Mouse (Mus musculus): ENCODE data around the gene Mcm9.

The Mcm9 gene

DNA sequence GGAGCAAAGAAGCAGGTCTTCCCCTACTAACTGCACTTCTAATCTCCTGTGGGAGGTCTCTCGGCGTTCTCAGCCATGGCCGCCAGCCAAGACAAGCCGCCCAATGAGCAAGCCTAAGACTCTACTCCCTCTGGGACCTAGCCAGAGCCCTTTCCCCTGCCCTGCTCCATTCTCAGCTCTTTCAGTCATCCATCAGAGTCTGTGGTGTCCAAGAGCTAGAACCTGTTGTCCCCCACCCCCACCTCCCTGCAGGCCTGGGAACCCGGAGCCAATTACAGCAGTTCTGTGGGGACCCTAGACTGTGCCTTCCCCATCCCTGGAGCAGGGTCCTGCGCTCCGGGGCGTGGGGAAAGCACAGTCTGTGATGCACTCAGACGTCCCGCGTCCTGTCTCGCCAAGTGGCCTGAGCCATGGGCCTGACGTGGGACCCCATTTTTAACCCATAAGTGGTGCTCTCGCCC is 49.6 kb downstream of the Mcm9 start:
- in situ Hi-C loops (cut with MseI, MboI), result no loop called here

DNA sequence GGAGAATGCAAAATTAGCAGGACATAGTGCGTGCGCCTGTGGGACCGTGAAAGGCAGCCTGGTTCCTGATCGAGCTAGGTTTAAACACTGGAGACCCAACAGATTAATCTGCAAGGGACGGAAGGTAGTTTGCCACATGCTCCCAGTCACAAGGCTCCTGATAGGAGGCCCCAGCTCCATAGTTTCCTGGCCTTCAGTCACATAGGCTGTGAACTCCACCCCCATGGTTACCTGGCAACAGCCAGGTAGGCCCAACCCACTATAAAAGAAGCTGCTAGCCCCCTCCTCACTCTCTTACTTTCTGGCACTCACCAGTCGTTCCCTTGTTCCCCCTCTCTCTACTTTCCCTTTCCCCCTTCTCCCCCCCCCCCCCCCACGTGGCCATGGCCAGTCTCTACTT is 50.1 kb downstream of the Mcm9 start:
- in situ Hi-C loops (cut with MseI, MboI), result no loop called here

DNA sequence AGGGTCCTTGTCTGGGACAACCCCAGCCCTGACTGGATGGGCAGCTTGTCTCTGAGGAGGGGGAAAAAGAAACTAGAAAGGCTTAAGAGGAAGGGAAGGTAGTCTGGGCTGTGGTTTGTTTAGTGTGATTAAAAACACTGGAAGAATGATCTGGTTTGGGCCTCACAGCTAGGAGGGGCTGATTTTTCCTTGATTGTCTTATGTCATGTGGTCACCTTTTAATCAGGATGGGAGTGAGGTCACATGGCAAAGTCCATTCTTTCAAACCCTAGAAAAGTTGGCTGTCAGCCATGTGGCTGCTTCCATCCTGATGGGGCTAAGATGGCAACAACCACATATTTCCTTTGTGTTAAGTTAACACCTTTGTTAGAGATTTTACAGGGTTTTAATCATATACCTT is 61.7 kb downstream of the Mcm9 start:
- in situ Hi-C loops (cut with MseI, MboI), result no loop called here

DNA sequence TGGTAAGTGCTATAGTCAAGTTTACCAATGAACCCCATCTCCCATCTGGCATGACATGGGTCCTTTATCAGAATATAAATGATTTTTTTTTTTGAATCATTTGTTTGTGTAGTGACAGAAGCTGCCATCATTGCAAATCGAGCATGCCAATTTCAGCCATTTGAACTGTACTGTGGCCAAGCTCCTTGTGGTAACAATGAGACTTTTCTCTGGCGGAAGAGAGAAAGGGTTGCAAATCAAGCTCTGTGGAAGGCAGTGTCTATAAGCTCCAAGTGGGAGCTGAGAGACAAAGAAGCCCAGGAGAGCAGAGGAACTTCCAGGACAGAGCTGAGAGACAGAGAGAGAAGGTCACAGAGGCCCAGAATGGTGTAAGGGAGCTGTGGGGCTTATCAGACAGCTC is 64.7 kb downstream of the Mcm9 start:
- in situ Hi-C loops (cut with MseI, MboI), result no loop called here

DNA sequence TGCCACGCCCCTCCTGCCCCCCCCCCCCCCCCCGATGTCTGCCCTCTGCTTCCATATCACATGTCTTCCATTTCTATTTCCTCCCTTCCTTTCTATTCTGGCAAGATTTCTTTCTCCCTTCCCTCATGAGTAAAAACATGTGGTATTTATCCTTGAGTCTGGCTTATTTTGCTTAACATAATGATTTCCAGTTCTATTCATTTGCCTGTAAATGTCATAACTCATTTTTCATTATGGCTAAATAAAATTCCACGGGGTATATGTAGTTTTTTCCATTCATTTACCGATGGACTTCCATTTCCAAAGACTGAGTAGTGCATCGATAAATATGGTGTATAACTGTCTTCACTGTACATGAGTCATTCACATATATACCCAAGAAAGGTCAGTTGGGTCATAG is 68.2 kb downstream of the Mcm9 start:
- in situ Hi-C loops (cut with MseI, MboI), result no loop called here

DNA sequence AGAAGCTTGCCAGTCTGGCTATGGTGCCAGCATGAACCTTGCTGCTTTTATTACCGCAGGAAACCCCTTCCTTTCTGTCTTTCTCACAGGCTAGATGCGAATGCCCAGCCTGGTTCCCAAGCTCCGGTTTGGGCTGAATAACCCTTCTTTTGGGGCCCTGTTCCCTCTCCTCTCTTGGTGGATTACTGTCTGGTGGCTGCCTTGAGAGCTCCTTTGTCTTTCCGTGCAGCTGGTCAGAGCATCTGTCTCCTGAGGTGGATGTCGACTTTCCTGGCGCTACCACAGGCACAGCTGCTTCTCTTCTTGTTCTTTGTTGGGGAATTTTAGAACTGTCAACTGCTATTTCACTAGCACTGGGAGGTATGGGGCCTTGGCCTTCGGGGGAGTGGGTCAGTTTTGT is 92.6 kb downstream of the Mcm9 start:
- in situ Hi-C loops (cut with MseI, MboI), result loop anchor here in 1 of 2 experiments (25.0 kb wide), 1 partner anchor 425 kb away; no protein-coding TSS in a partner anchor

DNA sequence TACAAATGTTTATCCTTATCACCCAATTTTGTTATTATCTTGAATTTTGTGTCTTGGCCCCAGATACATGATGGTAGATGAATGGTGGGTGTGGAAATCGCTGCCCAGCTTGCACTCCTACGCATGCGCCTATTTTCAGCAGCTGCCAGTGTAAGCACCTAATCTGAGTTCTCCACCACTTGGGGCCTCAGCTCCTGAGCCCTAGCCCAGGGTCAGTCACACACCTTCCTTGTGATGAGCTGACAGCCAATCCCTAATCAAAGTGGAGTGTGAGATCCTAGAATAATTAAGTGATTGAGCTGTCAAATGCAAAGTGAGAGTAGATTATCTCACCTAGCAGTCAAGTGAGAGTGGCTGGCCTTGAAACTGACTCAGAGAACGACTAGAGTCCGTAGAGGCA is 97.9 kb downstream of the Mcm9 start:
- in situ Hi-C loops (cut with MseI, MboI), result loop anchor here in 1 of 2 experiments (5.0 to 25.0 kb wide), 2 partner anchors 185 to 420 kb away; no protein-coding TSS in a partner anchor

DNA sequence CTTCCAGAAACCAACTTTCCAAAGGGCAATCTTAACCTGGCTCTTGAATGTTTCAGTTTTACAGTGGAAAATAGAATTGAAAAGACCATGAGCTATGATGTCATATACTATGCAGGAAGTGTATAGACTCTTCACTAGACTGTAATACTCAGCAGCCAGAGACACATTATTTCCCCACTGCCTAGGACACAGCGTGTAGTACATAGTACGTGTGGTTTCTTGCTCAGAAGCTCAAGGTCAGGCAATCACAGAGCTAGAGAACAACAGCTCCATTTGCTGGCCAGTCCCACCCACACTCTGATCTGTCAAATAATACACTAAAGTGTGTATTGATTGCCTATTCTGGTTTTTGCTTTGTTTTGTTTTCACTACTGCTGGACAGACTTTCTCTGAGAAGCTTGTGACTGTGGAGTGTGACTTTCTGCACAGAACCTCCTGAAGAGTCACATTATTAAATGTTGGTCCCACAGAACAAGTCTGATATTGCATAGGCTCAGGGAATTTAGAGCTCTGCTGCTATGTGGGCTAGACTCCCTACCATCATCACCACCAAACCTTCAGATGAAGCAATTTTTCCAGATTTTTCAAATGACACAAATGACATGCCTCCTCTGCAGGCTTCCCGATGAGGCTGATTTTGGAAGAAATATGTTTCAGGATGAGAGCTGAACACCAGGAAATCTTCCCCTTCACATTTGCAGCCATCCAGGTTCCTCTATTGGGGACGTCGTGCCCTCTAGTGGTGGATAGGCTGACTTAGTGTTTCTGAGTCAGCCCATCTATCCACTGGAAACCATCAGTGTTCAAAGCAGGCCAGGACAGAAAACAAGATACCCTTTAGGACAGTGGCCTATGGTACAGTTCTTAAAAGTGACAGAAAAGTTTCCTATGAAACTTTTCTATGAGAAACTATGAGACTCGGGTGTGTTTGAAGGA is 102.1 kb downstream of the Mcm9 start:
- in situ Hi-C loops (cut with MseI, MboI), result loop anchor here (5.0 to 25.0 kb wide), 2 partner anchors 181 to 416 kb away; no protein-coding TSS in a partner anchor

DNA sequence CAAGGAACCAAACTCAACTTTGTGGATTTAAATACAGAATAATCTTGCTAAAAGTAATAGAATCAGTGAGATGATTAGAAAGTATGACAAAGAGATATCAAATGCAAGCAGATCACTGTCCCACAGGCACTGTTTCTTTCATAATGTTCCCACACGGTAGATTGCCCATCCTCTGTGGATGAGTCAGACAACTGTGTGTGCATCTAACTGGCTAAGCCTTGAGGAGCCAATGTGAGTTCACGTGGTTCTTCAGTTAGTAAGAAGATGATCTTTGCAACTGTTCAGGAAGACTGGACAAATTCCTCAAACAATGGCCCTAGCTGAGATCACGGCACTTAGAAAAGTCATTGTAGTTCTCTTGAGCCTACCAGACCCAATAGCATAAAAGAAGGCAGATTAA is 102.9 kb downstream of the Mcm9 start:
- in situ Hi-C loops (cut with MseI, MboI), result loop anchor here (5.0 to 25.0 kb wide), 2 partner anchors 180 to 415 kb away; no protein-coding TSS in a partner anchor

DNA sequence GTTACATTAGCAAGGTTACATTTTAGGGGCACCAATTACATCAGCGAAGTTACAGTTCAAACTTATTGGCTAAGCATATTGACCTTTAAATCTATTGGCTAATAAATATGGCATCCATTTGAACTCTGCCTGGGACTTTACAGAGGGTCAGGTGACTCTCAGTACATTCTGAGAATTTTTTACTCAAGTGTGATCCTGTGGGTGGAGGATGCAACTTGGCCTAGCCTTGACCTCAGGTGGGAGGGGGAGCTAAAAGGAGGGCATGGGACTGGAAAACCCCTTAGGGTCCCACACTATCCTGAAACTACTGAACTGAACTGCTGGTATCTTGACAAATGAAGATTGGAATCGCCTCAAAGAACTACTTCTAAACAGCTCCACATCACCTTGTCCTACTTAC is 103.9 kb downstream of the Mcm9 start:
- in situ Hi-C loops (cut with MseI, MboI), result loop anchor here (5.0 to 25.0 kb wide), 2 partner anchors 179 to 414 kb away; no protein-coding TSS in a partner anchor

DNA sequence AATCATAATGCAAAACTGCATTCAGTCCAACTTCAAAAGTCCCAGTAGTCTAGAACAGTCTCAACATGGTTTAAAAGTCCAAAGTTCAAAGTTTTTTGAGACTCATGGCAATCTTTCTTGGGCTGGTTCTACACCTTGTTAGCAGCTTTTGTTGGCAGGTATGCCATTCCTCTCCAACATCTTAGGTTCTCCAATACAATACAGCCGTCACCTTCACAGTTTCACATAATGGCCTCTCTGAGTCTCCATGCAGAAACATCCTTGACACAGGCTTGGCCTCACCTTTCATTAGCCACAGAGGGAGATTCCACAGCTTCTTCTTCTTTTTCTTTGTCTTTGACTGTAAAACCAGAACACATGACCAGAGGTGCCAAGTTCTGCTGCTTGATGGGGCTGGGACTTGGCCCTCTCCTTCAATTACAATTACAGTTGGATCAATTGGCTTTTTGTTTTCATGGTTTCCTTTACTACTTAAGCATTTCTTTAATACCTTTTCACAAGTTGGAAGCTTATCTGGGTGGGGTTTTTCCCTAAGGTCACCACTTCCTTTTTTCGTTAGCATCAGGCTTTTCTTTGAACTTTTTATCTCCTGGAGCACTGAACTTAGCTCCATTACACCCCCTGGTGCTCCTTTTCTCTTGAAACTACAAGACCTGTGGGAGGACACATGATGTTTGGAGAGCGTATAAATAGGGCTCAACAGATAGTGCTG is 104.8 kb downstream of the Mcm9 start:
- in situ Hi-C loops (cut with MseI, MboI), result loop anchor here (5.0 to 25.0 kb wide), 2 partner anchors 178 to 413 kb away; no protein-coding TSS in a partner anchor

DNA sequence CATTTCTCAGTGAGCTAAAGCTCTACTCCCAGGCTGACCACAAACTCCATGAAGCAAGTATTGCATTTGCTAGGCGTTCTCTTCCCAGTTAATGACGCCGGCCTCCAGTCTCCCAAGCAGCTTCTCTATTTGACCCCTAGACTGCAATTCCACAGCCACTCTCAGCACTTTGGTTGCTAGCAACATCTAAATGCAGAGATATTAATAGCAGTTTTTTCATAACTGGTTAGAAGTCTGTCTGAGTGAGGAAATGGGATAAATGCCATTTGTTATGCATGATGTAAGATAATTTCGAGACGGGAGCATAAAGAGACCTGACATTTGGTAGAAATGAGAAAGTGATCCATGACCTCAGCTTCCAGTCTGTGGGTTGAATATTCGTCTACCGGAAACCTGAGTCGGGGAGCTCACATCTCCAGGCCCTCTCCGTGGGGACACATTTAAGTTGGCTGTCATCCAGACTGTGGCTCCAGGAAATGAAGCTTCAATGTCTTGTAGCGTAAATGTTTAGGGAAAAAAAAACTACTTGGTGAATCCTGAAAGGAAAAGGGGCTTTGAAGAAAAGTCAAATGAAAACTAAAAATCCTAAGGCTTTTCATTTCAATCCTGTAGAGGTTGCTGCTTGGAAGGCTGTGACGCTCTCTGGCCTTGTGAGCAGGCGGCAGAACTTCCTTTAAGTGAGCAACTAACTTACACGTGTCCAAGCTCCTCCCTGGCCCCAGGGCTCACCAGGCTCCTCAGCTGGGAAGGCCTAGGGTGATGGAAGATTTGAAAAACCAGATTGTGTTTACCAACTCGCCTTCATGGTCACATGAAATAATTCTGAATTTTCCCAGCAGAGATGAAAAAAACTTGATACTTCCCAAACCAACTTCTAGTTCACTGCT is 110.9 kb downstream of the Mcm9 start:
- in situ Hi-C loops (cut with MseI, MboI), result loop anchor here in 1 of 2 experiments (25.0 kb wide), 1 partner anchor 407 kb away; no protein-coding TSS in a partner anchor

DNA sequence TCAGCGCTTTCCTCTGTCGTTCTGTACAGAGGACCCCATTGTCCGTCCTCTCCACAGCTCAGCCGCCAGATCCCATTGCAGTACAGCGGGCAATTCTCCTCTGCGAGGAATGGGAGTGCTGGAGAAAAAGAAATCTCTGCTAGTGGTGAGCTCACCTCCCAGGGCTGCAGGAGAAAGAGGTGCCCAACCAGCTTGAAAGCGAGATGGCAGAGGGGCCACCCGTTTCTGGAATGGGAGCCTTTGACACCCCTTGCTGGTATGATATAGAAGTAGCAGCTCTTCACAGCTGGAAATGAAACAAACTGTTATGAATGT is 111.7 kb downstream of the Mcm9 start:
- in situ Hi-C loops (cut with MseI, MboI), result loop anchor here in 1 of 2 experiments (25.0 kb wide), 1 partner anchor 406 kb away; no protein-coding TSS in a partner anchor

DNA sequence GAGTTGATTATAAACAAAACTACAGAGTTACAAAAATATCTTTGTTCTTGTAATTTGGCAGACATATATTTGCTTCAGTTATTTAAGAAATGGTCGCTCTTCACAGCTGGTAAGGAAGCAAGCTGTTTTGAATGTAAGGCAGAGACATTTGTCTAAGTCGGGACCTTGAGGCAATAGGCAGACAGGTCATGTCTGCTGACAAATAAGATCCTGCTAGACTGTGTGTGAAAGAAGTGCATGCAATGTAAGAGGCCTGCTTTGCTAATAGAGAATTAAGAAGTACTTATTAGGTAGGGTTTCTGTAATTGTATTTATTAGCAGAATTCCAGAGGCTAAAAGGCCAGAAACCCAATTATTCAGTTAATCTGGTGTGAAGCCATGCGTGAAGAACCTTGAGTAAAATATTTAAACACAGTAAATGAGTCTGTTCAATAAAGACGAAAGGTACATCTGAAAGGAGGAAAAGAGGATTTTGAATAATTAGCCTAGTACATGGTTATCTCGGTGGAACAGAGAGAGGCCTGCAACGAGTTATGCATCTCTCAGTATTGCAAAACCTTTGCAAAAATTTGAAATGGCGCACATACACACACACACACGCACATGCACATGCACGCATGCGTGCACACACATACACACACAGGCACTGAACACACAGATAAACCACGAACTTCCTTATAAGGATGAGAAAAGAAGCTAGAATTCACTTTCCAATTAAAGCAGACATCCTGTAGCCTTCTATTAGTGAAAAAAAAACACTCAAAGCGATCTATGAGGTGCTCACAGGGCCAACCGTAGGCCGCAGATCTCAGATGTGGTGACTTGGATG is 112.3 kb downstream of the Mcm9 start:
- in situ Hi-C loops (cut with MseI, MboI), result loop anchor here in 1 of 2 experiments (25.0 kb wide), 1 partner anchor 406 kb away; no protein-coding TSS in a partner anchor

DNA sequence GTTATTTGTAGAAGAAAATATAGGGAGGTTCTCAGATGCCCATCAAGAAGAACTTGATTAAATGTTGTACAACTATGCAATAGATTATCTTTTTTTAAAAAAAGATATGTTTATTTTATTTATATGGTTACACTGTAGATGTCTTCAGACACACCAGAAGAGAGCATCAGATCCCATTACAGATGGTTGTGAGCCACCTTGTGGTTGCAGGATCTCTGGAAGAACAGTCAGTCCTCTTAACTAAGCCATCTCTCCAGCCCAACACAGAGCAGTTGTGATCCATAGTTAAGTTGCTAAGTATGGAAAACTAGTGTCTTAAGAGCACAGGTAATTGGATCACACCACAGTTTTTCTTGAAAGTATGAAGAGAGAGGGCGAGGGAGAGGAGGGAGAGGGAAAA is 117.7 kb downstream of the Mcm9 start:
- in situ Hi-C loops (cut with MseI, MboI), result loop anchor here in 1 of 2 experiments (25.0 kb wide), 1 partner anchor 400 kb away; no protein-coding TSS in a partner anchor

DNA sequence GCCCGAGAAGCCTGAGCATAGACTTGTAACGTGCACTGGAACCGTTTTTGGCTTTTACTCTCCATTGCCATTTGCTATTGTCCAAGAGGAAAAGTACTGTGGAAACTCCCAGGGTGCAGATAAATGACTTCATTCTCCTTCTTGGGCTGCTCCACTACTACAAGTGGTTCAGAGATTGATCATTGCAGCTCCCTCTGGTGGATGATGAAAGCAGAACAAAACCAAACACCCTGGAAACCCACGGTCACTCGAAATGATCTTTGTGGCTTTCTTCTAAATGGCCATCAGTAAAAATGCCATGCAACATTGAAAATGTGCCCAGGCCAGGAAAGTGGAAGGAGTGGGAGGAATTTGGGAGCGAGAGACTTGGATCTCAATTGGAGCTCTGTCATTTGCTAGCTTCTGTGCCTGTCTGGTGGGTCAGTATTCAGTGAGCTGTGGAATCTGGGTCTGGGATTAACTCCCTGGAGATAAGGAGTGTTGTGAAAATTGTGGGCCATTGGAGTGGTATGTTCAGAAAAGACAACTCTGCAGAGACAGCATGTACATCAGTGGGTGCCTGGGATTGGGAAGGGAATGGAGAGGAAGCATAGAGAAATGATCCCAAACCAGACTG is 121.0 kb downstream of the Mcm9 start:
- in situ Hi-C loops (cut with MseI, MboI), result loop anchor here in 1 of 2 experiments (10.0 to 25.0 kb wide), 2 partner anchors 154 to 397 kb away; no protein-coding TSS in a partner anchor

DNA sequence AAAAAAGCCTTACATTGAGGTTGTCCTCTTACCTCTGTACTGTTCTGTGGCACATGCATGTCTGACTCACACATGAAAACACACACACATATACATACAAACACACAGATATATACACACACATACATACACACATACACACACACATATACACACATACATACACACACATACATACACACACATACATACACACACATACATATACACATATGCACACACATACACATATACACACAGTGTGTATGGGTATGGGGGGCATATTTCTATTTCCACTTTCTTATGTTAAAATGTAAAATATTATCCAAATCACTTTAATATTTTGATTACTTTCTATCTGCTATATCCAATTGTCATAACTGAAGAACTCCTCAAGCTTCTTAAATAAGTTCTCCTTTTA is 121.6 kb downstream of the Mcm9 start:
- in situ Hi-C loops (cut with MseI, MboI), result loop anchor here in 1 of 2 experiments (10.0 to 25.0 kb wide), 2 partner anchors 154 to 396 kb away; no protein-coding TSS in a partner anchor

DNA sequence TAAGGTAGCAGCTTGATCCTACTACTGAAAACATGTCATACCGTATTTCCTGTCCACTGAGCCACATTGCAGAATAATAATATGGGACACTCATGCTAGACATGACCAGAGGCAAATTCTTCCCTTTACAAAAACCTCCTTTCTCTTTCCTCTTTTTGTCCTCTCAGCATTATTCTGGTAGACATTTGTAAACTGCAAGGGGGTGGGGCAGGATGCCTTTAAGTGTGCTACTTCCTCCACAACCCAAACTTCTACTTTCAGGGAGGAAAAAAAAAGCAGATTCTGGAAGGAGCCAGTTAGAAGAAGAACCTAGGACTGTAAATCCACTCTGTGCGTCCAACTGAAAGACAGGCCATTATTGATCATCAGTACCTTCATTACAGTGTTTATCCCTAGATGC is 124.7 kb downstream of the Mcm9 start:
- in situ Hi-C loops (cut with MseI, MboI), result loop anchor here in 1 of 2 experiments (10.0 to 25.0 kb wide), 2 partner anchors 151 to 393 kb away; no protein-coding TSS in a partner anchor

DNA sequence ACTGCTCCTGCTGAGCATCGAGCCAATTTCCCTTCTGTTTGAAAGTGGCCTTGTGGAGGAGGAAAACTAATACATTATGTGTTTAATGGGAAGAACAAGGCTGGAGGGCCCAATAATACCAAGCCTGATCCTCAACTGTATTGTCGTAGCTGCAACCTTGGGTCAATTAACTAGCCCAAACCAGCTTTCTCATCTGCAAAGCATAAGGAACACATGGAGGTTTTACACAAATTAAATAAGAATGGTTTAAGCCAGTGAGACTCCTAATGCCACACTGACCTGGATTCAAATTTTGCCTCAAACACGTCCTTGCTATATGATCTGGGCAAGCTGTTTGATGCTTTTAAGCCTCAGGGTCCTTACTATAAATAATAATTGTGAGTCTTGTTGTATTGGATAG is 125.2 kb downstream of the Mcm9 start:
- in situ Hi-C loops (cut with MseI, MboI), result loop anchor here in 1 of 2 experiments (10.0 to 25.0 kb wide), 2 partner anchors 150 to 393 kb away; no protein-coding TSS in a partner anchor
